Mouse (Mus musculus) G1E (cell line): ENCODE data around the gene Rin3.

ENCODE experiments used
- CTCF ChIP-seq: IDR thresholded peaks from 2 replicates; pipeline ENCODE4 v1.5.1; 2012; ENCODE audit warnings: low read depth, low read length, inconsistent platforms, mixed read lengths
- GATA1 ChIP-seq: IDR thresholded peaks from 2 replicates; pipeline ENCODE4 v1.6.1; 2012; ENCODE audit warnings: borderline replicate concordance, low read length, inconsistent platforms, mixed read lengths
- TAL1 ChIP-seq: conservative IDR thresholded peaks from 2 replicates; pipeline ENCODE4 v1.6.1; 2012; ENCODE audit warnings: low read depth, low read length, inconsistent platforms, mixed read lengths

DNA sequence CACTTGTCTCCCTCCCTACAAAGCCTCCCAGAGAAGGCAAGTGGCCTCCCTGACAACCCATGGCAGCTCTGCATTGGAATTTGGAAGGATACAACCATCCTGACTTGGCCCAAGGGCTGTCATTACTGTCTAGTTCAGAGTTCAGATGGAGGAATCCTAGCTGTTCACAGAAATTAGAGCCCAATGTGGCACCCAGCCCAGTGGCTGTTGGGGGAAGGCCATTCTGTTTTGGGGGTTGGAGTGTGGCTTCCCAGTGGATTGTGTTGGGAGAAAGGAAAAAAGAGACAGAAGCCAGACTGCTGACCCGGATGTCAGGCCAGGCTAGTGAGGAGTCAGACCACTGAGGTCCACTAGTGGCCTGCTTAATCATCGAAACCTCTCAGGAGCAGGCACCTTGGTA lies 40.5 kb downstream of the Rin3 start:
- TF ChIP-seq CTCF (no peak), GATA1 (no peak), TAL1 (no peak)
